In the genomic region with DNA sequence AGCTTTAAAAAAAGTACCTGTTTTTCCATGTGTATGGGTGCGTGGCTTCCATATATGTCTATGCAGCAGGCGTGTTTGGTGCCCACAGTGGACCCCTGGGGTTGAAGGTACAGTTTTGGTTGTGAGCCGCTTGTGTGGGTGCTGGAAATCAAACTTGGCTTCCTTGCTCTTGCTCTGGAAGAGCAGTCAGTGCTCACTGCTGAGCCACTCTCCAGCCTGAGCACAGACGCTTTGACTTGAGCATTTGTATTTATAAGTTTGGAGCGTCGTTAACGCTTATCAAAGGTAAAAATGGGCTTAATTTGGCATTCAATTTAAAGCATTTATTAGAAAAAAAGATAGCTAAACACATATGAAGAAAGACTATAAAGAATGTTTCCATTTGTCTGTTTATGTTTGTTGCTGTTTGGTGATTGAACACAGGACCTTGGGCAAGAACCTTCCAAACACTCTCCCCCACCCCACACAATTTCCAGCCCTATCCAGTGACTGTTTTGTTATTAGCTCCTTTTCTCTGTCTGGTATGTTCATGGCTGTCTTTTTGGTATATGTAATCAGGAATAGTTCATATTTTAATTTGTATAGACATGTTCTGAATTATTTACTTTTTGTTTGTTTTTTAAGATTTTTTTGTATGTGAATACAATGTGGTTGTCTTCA, we compare ENCODE assay signal across 24 mouse cellular contexts. TPM values are rescaled to one million over a fixed set of nuclear protein-coding genes. Genes with fewer than 3 reads are reported as not detected.
DNase-seq lines count a peak whose midpoint lies in the region; ATAC-seq lines count a peak whose summit lies in the region.
"Had no signal": no experiment of that assay in that cellular context is flagged by ENCODE, and none has a peak within 500 bp of the region (broad histone marks: within the 10 kb centered on the region; RNA-seq: fewer than 3 reads in every experiment).

No protein-coding gene starts in this region.

- no peak overlapping the region for H3K9ac ChIP-seq in liver, embryonic 12.5 days
- H3K9ac ChIP-seq in lung, embryonic 16.5 days (ENCODE audit: low read length): no peak overlapping the region
- H3K9ac ChIP-seq in liver, embryonic 15.5 days: no peak overlapping the region
- H3K9ac ChIP-seq: embryonic facial prominence, embryonic 13.5 days; forebrain, embryonic 12.5 days; forebrain, embryonic 15.5 days; hindbrain, embryonic 12.5 days; hindbrain, embryonic 15.5 days had no signal

- peaks cover 28% of the 10 kb centered on the region for H3K4me1 ChIP-seq in liver, embryonic 12.5 days
- peaks cover 23% of the 10 kb centered on the region for H3K4me1 ChIP-seq in lung, embryonic 16.5 days (replicated peaks; ENCODE audit: control insufficient read depth, insufficient read depth, low read length)
- H3K4me1 ChIP-seq in liver, embryonic 15.5 days (replicated peaks): peaks cover 9% of the 10 kb centered on the region
- H3K4me1 ChIP-seq: embryonic facial prominence, embryonic 10.5 days had no signal

- H3K4me2 ChIP-seq in liver, embryonic 12.5 days: no peak overlapping the region
- no peak overlapping the region for H3K4me2 ChIP-seq in lung, embryonic 16.5 days (ENCODE audit: low read depth, low read length)
- no peak overlapping the region for H3K4me2 ChIP-seq in liver, embryonic 15.5 days
- H3K4me2 ChIP-seq: embryonic facial prominence, embryonic 13.5 days; forebrain, embryonic 12.5 days; forebrain, embryonic 15.5 days; heart, embryonic 11.5 days; hindbrain, embryonic 12.5 days; hindbrain, embryonic 15.5 days had no signal

- WGBS in liver, embryonic 12.5 days (ENCODE audit: insufficient replicate concordance): 82% methylated on average over 7 of the region's 7 CpGs
- 56% methylated on average over 7 of the region's 7 CpGs for whole genome bisulfite sequencing in lung, embryonic 16.5 days
- 78% methylated on average over 7 of the region's 7 CpGs for WGBS in liver, embryonic 15.5 days (ENCODE audit: insufficient replicate concordance)

- no peak for DNase-seq in liver
- DNase-seq in lung, postnatal 14 days: no peak
- DNase-seq: adrenal gland, adult 8-10 months; adrenal gland, postnatal 25 days; cerebellum, adult 11-12 months; cerebellum, adult 8-10 months; cerebellum, postnatal 10 days; cerebellum, postnatal 36 days; embryo, embryonic 11 days; gastrocnemius, postnatal 25 days; heart, adult 2 months had no signal

- ATAC-seq in liver, embryonic 12.5 days: no peak
- ATAC-seq in lung, embryonic 16.5 days (ENCODE audit: low read depth): peak; percentile 68; the same call in 1 of the 2 replicates
- no peak for ATAC-seq in liver, embryonic 15.5 days (ENCODE audit: insufficient read depth)
- no peak for ATAC-seq in CD4-positive, CD25-positive, alpha-beta regulatory T cell, adult 4 months
- ATAC-seq: activated CD4-positive, CD25-positive, alpha-beta regulatory T cell, adult 4 months; forebrain, embryonic 15.5 days had no signal

- H3K9me3 ChIP-seq in liver, embryonic 12.5 days (replicated peaks): no peaks in the 10 kb centered on the region
- no peaks in the 10 kb centered on the region for H3K9me3 ChIP-seq in lung, embryonic 16.5 days (ENCODE audit: control insufficient read depth, low read length)
- no peaks in the 10 kb centered on the region for H3K9me3 ChIP-seq in liver, embryonic 15.5 days (replicated peaks)
- H3K9me3 ChIP-seq: embryonic facial prominence, embryonic 10.5 days; embryonic facial prominence, embryonic 13.5 days; forebrain, embryonic 12.5 days; forebrain, embryonic 15.5 days; hindbrain, embryonic 12.5 days; hindbrain, embryonic 15.5 days had no signal

- 0 out of 2 replicates have a peak overlapping the region, but pooled peaks have one; percentile 17 for H3K27ac ChIP-seq in liver, embryonic 12.5 days
- H3K27ac ChIP-seq in lung, embryonic 16.5 days (ENCODE audit: low read length): no peak overlapping the region
- peak overlapping the region; percentile 14; the same call in 1 of the 2 replicates for H3K27ac ChIP-seq in liver, embryonic 15.5 days (replicated peaks)
- H3K27ac ChIP-seq: embryonic facial prominence, embryonic 10.5 days; embryonic facial prominence, embryonic 13.5 days; forebrain, embryonic 12.5 days; forebrain, embryonic 15.5 days; heart, adult 2 months; hindbrain, embryonic 12.5 days; hindbrain, embryonic 15.5 days had no signal

- H3K4me3 ChIP-seq in liver, embryonic 12.5 days: no peak overlapping the region
- H3K4me3 ChIP-seq in lung, embryonic 16.5 days (ENCODE audit: low read length): no peak overlapping the region
- no peak overlapping the region for H3K4me3 ChIP-seq in liver, embryonic 15.5 days (replicated peaks)
- H3K4me3 ChIP-seq: embryonic facial prominence, embryonic 10.5 days; embryonic facial prominence, embryonic 13.5 days; erythroblast, embryonic 14.5 days; forebrain, embryonic 12.5 days; forebrain, embryonic 15.5 days; heart, adult 2 months; hindbrain, embryonic 12.5 days; hindbrain, embryonic 15.5 days had no signal

- no peaks in the 10 kb centered on the region for H3K27me3 ChIP-seq in liver, embryonic 12.5 days (replicated peaks)
- H3K27me3 ChIP-seq in lung, embryonic 16.5 days (ENCODE audit: control insufficient read depth, insufficient read depth, low read depth, low read length): no peaks in the 10 kb centered on the region
- H3K27me3 ChIP-seq in liver, embryonic 15.5 days: no peaks in the 10 kb centered on the region
- H3K27me3 ChIP-seq: embryonic facial prominence, embryonic 13.5 days; forebrain, embryonic 12.5 days; forebrain, embryonic 15.5 days; hindbrain, embryonic 12.5 days; hindbrain, embryonic 15.5 days had no signal

- no peaks in the 10 kb centered on the region for H3K36me3 ChIP-seq in liver, embryonic 12.5 days
- no peaks in the 10 kb centered on the region for H3K36me3 ChIP-seq in lung, embryonic 16.5 days (ENCODE audit: control insufficient read depth, insufficient read depth, low read length)
- H3K36me3 ChIP-seq in liver, embryonic 15.5 days (replicated peaks): no peaks in the 10 kb centered on the region
- H3K36me3 ChIP-seq: embryonic facial prominence, embryonic 10.5 days; embryonic facial prominence, embryonic 13.5 days; forebrain, embryonic 12.5 days; forebrain, embryonic 15.5 days; hindbrain, embryonic 12.5 days; hindbrain, embryonic 15.5 days had no signal

RNA-seq across cellular contexts. Expression of a gene that starts 38.8 kb away (rescaled TPM):
- polyA plus RNA-seq in liver, embryonic 12.5 days (2016; fragmentation: Nextera tagmentation; extraction: Ambion mirVana): 18.8 and 19.9 TPM in 2 replicates
- polyA plus RNA-seq in lung, embryonic 16.5 days (2015; fragmentation: Nextera tagmentation; extraction: Ambion mirVana): 52.8 and 57.4 TPM in 2 replicates
- 15.4 and 15.6 TPM in 2 replicates for polyA plus RNA-seq in liver, embryonic 15.5 days (2015; fragmentation: Nextera tagmentation; extraction: Ambion mirVana)
- 10 to 100 TPM; 14.6 to 24.5 TPM for polyA plus RNA-seq in CD4-positive, CD25-positive, alpha-beta regulatory T cell, adult 4 months (2017; shearing (Covaris generic))
